Mouse (Mus musculus): ENCODE results near the gene Srp72. TPM values are rescaled to one million over a fixed set of nuclear protein-coding genes. Genes with fewer than 3 reads are reported as not detected.
"Not testable (repeated sequence)": the region's sequence is repeated elsewhere in the genome, so short reads cannot be mapped to it uniquely, and the experiment has no call there.

The Srp72 gene
- polyA plus RNA-seq, 1 experiment, result 24.4 TPM

GRCm38 (mm10) chr5:77015544-77016482 is 41.3 kb downstream of the Srp72 start, which contains the start of gene Thegl:
TSS of gene Thegl (plus strand) at chr5:77016023.
- 24% methylated on average over 57 of the region's 57 CpGs for WGBS
- peak within 1 kb of the TSS; percentile 55 for H3K4me3 ChIP-seq (ENCODE audit: insufficient read depth, low read depth, low read length)
- H3K27me3 ChIP-seq (replicated peaks; ENCODE audit: control insufficient read depth, insufficient read depth, low read length), result no peaks in the 10 kb centered on the region
- DNase-seq, result peak; percentile 89
- no peak within 1 kb of the TSS for H3K27ac ChIP-seq (ENCODE audit: insufficient read depth, low read depth, low read length)
- no peaks in the 10 kb centered on the region for H3K4me1 ChIP-seq (ENCODE audit: control insufficient read depth, insufficient read depth, low read length)
- TF ChIP-seq CTCF (conservative IDR thresholded peaks at IDR 0.05; ENCODE audit: insufficient read depth, insufficient read length, low read depth, low read length) (no peak), POLR2A (IDR thresholded peaks at IDR 0.05; ENCODE audit: low read depth, low read length) (no peak)
- H3K36me3 ChIP-seq (ENCODE audit: control insufficient read depth, insufficient read depth, low read length), result no peaks in the 10 kb centered on the region

DNA sequence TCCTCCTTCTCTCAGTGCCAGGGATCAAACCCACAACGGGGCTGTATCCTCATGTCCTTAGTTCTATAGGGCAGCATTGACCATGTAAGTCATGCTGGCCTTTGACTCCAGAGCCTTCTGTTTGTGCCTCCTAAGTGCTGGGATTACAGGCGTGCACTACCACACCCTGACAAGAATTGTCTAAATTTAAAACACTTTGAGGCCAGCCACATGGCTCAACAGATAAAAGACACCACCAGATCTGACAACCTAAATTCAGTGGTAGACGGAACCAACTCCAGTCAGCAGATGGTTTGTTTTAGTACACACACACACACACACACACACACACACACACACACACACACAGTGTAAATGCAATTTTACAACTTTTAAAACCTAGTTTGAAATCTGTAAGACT is 53.6 kb downstream of the Srp72 start:
- Histone ChIP-seq H3K36me3 (ENCODE audit: control insufficient read depth, insufficient read depth, low read length) (no peaks in the 10 kb centered on the region), H3K27ac (ENCODE audit: insufficient read depth, low read depth, low read length) (no peak overlapping the region), H3K4me3 (ENCODE audit: insufficient read depth, low read depth, low read length) (no peak overlapping the region), H3K4me1 (ENCODE audit: control insufficient read depth, insufficient read depth, low read length) (no peaks in the 10 kb centered on the region), H3K27me3 (replicated peaks; ENCODE audit: control insufficient read depth, insufficient read depth, low read length) (no peaks in the 10 kb centered on the region)
- WGBS, result 86% methylated on average over 3 of the region's 3 CpGs
- DNase-seq, result no peak
- TF ChIP-seq POLR2A (IDR thresholded peaks at IDR 0.05; ENCODE audit: low read depth, low read length), result no peak

GRCm38 (mm10) chr5:77029735-77030134 is 55.3 kb downstream of the Srp72 start:
- 78% methylated on average over 5 of the region's 5 CpGs for WGBS
- Histone ChIP-seq H3K4me3 (ENCODE audit: insufficient read depth, low read depth, low read length) (no peak overlapping the region), H3K27ac (ENCODE audit: insufficient read depth, low read depth, low read length) (no peak overlapping the region), H3K36me3 (ENCODE audit: control insufficient read depth, insufficient read depth, low read length) (no peaks in the 10 kb centered on the region), H3K27me3 (replicated peaks; ENCODE audit: control insufficient read depth, insufficient read depth, low read length) (no peaks in the 10 kb centered on the region), H3K4me1 (ENCODE audit: control insufficient read depth, insufficient read depth, low read length) (no peaks in the 10 kb centered on the region)
- DNase-seq, result peak; percentile 12
- TF ChIP-seq POLR2A (IDR thresholded peaks at IDR 0.05; ENCODE audit: low read depth, low read length), result no peak
- TF ChIP-seq CTCF (conservative IDR thresholded peaks at IDR 0.05; ENCODE audit: insufficient read depth, insufficient read length, low read depth, low read length), result peak; percentile 69

DNA sequence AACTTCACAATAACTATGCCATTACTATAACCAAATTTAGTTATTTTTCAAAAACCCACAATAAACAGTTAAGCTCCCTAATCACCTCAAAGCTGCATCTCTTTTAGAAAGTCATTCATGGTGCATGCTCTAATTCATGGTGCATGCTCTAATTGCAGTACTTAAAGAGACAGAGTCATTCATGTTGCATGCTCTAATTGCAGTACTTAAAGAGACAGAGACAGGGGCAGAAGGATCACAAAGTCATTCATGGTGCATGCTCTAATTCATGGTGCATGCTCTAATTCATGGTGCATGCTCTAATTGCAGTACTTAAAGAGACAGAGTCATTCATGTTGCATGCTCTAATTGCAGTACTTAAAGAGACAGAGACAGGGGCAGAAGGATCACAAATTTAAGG is 60.6 kb downstream of the Srp72 start:
- not testable (repeated sequence) for H3K4me3 ChIP-seq (ENCODE audit: insufficient read depth, low read depth, low read length); H3K27me3 ChIP-seq (replicated peaks; ENCODE audit: control insufficient read depth, insufficient read depth, low read length); DNase-seq

GRCm38 (mm10) chr5:77038451-77038850 is 64.0 kb downstream of the Srp72 start:
- TF ChIP-seq CTCF (conservative IDR thresholded peaks at IDR 0.05; ENCODE audit: insufficient read depth, insufficient read length, low read depth, low read length) (no peak), POLR2A (IDR thresholded peaks at IDR 0.05; ENCODE audit: low read depth, low read length) (no peak)
- 88% methylated on average over 10 of the region's 10 CpGs for WGBS
- DNase-seq, result no peak
- Histone ChIP-seq H3K4me3 (ENCODE audit: insufficient read depth, low read depth, low read length) (no peak overlapping the region), H3K4me1 (ENCODE audit: control insufficient read depth, insufficient read depth, low read length) (no peaks in the 10 kb centered on the region), H3K36me3 (ENCODE audit: control insufficient read depth, insufficient read depth, low read length) (no peaks in the 10 kb centered on the region), H3K27me3 (replicated peaks; ENCODE audit: control insufficient read depth, insufficient read depth, low read length) (no peaks in the 10 kb centered on the region), H3K27ac (ENCODE audit: insufficient read depth, low read depth, low read length) (no peak overlapping the region)

More for the DNA sequence above, 60.6 kb downstream of the Srp72 start:
- not testable (repeated sequence) for H3K36me3 ChIP-seq (ENCODE audit: control insufficient read depth, insufficient read depth, low read length); H3K4me1 ChIP-seq (ENCODE audit: control insufficient read depth, insufficient read depth, low read length); H3K27ac ChIP-seq (ENCODE audit: insufficient read depth, low read depth, low read length)

GRCm38 (mm10) chr5:77039391-77039790 is 64.9 kb downstream of the Srp72 start:
- TF ChIP-seq POLR2A (IDR thresholded peaks at IDR 0.05; ENCODE audit: low read depth, low read length) (no peak), CTCF (conservative IDR thresholded peaks at IDR 0.05; ENCODE audit: insufficient read depth, insufficient read length, low read depth, low read length) (no peak)
- no peak for DNase-seq
- H3K27ac ChIP-seq (ENCODE audit: insufficient read depth, low read depth, low read length), result no peak overlapping the region
- H3K36me3 ChIP-seq (ENCODE audit: control insufficient read depth, insufficient read depth, low read length), result no peaks in the 10 kb centered on the region
- H3K4me3 ChIP-seq (ENCODE audit: insufficient read depth, low read depth, low read length), result no peak overlapping the region
- no peaks in the 10 kb centered on the region for H3K4me1 ChIP-seq (ENCODE audit: control insufficient read depth, insufficient read depth, low read length)
- no peaks in the 10 kb centered on the region for H3K27me3 ChIP-seq (replicated peaks; ENCODE audit: control insufficient read depth, insufficient read depth, low read length)

GRCm38 (mm10) chr5:77044362-77044761 is 69.9 kb downstream of the Srp72 start:
- Histone ChIP-seq H3K36me3 (ENCODE audit: control insufficient read depth, insufficient read depth, low read length) (no peaks in the 10 kb centered on the region), H3K27me3 (replicated peaks; ENCODE audit: control insufficient read depth, insufficient read depth, low read length) (no peaks in the 10 kb centered on the region), H3K4me3 (ENCODE audit: insufficient read depth, low read depth, low read length) (no peak overlapping the region), H3K27ac (ENCODE audit: insufficient read depth, low read depth, low read length) (no peak overlapping the region), H3K4me1 (ENCODE audit: control insufficient read depth, insufficient read depth, low read length) (no peaks in the 10 kb centered on the region)
- TF ChIP-seq CTCF (conservative IDR thresholded peaks at IDR 0.05; ENCODE audit: insufficient read depth, insufficient read length, low read depth, low read length) (no peak), POLR2A (IDR thresholded peaks at IDR 0.05; ENCODE audit: low read depth, low read length) (no peak)
- DNase-seq, result no peak
- 61% methylated on average over 5 of the region's 5 CpGs for whole genome bisulfite sequencing

Other genes with a start within 250 kb of the Srp72 start
- gene Aasdh, start 69.2 kb upstream of the Srp72 start, polyA plus RNA-seq (2012; rRNA removed), result 14.3 and 15.1 TPM in 2 replicates
- 120 and 170 TPM in 2 replicates for gene Paics, start 23.4 kb upstream of the Srp72 start, polyA plus RNA-seq (2012; rRNA removed)
- gene Ppat, start 23.1 kb upstream of the Srp72 start, polyA plus RNA-seq (2012; rRNA removed), result 11.2 and 12.9 TPM in 2 replicates
- gene Arl9, start 29.4 kb downstream of the Srp72 start, polyA plus RNA-seq (2012; rRNA removed), result 0.30 and 0.50 TPM in 2 replicates
- gene Thegl, start 41.3 kb downstream of the Srp72 start, polyA plus RNA-seq (2012; rRNA removed), result not detected in 2 replicates
- 14.2 and 18.4 TPM in 2 replicates for gene Hopx, start 140.4 kb downstream of the Srp72 start, polyA plus RNA-seq (2012; rRNA removed)
- gene Spink2, start 236.8 kb downstream of the Srp72 start, polyA plus RNA-seq (2012; rRNA removed), result 0.23 and 0.68 TPM in 2 replicates

Measured in kidney, adult 2 months (tissue).